Mouse (Mus musculus) neural tube, embryonic 13.5 days (tissue): ENCODE results near the gene Ppif. TPM values are rescaled to one million over a fixed set of nuclear protein-coding genes. Genes with fewer than 3 reads are reported as not detected.

Experiments used
- ATAC-seq: fragments of 200-750 bp; cut with Nextera tagmentation; 2 replicates; pipeline ENCODE4 v1.8.0; 2017; ENCODE audit warnings: low read depth, mild to moderate bottlenecking, moderate TSS enrichment, moderate library complexity
- H3K27ac ChIP-seq: fragments of 300-500 bp; sonication (generic); replicated peaks from 2 replicates; pipeline ENCODE4 v1.5.1; 2015; ENCODE audit warnings: moderate library complexity, mild to moderate bottlenecking, inconsistent platforms
- H3K27me3 ChIP-seq: fragments of 300-500 bp; sonication (generic); 2 replicates; pipeline ENCODE4 v1.6.1; 2015; ENCODE audit warnings: mild to moderate bottlenecking, inconsistent platforms
- H3K36me3 ChIP-seq: fragments of 300-500 bp; sonication (generic); 2 replicates; pipeline ENCODE4 v1.6.1; 2015; ENCODE audit warnings: mild to moderate bottlenecking, inconsistent platforms
- H3K4me1 ChIP-seq: fragments of 300-500 bp; sonication (generic); replicated peaks from 2 replicates; pipeline ENCODE4 v1.6.1; 2015; ENCODE audit warnings: inconsistent platforms
- H3K4me2 ChIP-seq: fragments of 300-500 bp; sonication (generic); 2 replicates; pipeline ENCODE4 v1.6.1; 2015; ENCODE audit warnings: inconsistent platforms, mild to moderate bottlenecking, moderate library complexity
- H3K4me3 ChIP-seq: fragments of 300-500 bp; sonication (generic); 2 replicates; pipeline ENCODE4 v1.5.1; 2015; ENCODE audit warnings: mild to moderate bottlenecking, inconsistent platforms
- H3K9ac ChIP-seq: fragments of 300-500 bp; sonication (generic); 2 replicates; pipeline ENCODE4 v1.6.1; 2015; ENCODE audit warnings: moderate library complexity, mild to moderate bottlenecking, inconsistent platforms
- H3K9me3 ChIP-seq: fragments of 300-500 bp; sonication (generic); 2 replicates; pipeline ENCODE4 v1.6.1; 2016; ENCODE audit warnings: inconsistent platforms
- WGBS: fragments of 180-500 bp; shearing (Covaris S2); methylation state at CpG from one replicate; pipeline ENCODE4 v1.1.7; 2015; 5-methylcytosine and 5-hydroxymethylcytosine counted together
- polyA plus RNA-seq: library from polyadenylated mRNA; unstranded; fragments of >200 nt; fragmentation: Nextera tagmentation; extraction: Ambion mirVana; gene quantifications from 2 replicates; pipeline ENCODE4 v1.2.1, GENCODE M21; 2015

Ppif gene
- polyA plus RNA-seq, 1 experiment from 2014 or later, result 27.6 TPM

DNA sequence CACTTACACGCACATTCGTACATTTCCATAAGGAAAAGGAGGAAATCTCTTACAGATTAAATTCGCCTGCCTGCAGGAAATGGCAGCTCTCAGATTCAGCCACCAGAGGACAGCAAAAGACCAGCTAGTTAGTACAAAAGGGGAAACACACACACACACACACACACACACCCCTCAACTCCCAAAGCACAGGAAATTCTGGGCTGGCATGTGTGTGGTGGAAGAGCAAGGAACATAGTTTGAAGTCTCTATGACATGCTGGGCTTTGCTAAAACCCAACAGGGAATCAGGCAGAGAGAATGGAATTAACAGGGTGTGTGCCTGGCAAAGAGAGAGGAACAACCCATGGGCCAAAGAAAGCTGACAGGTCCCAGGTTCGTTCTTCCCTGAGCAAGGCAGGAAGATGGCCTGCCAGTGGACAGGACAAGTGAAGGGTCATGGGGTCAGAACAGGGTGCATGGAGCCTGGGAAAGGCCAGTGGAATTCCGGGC, 13.8 kb downstream of the Ppif start:
- Histone ChIP-seq H3K9ac (no peak overlapping the region), H3K4me1 (peaks cover 17% of the 10 kb centered on the region), H3K4me2 (no peak overlapping the region), H3K27me3 (no peaks in the 10 kb centered on the region), H3K27ac (no peak overlapping the region; the same call in 1 of the 2 replicates), H3K9me3 (no peaks in the 10 kb centered on the region), H3K4me3 (no peak overlapping the region), H3K36me3 (no peaks in the 10 kb centered on the region)
- 74% methylated on average over 5 of the region's 5 CpGs for WGBS
- no peak for ATAC-seq

DNA sequence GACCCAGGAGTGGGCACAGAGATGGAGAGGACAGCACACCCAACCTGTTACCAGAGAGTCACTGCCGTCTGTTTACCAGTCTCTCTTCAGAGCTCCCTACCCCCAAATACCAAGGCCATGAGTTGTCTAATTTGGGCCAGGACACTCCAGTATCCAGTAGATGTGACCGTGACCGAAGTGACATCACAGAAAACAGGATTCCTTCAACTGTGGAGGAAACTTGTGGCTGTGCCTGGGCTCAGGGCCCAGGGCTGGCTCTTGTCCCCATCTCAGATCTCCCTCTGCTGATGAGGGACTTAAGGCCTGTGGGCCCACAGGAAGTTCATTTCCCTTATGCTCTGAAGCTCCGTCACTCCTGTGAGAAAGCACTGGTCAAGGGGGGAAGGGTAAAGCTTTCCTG, 14.5 kb downstream of the Ppif start:
- H3K9ac ChIP-seq, result no peak overlapping the region
- ATAC-seq, result no peak
- H3K4me1 ChIP-seq, result peaks cover 22% of the 10 kb centered on the region
- WGBS, result 79% methylated on average over 4 of the region's 4 CpGs
- H3K9me3 ChIP-seq, result no peaks in the 10 kb centered on the region
- no peak overlapping the region for H3K4me3 ChIP-seq
- no peak overlapping the region for H3K27ac ChIP-seq
- no peaks in the 10 kb centered on the region for H3K27me3 ChIP-seq
- H3K4me2 ChIP-seq, result no peak overlapping the region
- H3K36me3 ChIP-seq, result no peaks in the 10 kb centered on the region

DNA sequence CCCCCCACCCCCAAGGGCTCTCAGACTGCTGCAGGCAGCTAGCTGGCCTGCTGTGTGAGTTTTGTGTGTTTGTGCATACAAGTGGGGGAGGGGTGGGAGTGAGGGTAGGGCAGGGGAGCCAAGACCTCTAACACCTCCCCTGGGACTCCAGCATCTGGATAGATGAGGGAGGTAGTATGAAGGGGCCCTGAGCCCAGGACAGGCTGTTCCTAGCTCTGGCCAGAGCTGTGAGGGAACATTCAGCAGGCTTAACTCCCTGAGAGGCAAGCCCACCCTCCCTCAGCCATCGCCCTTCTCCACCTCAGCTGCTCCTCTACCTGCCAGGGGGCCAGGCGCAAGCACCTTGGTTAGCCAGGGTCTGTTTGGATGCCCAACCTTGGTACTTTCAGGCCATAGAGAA, 15.0 kb downstream of the Ppif start:
- Histone ChIP-seq H3K4me1 (peaks cover 26% of the 10 kb centered on the region), H3K4me2 (no peak overlapping the region), H3K4me3 (no peak overlapping the region), H3K36me3 (no peaks in the 10 kb centered on the region), H3K27me3 (no peaks in the 10 kb centered on the region), H3K27ac (no peak overlapping the region), H3K9me3 (no peaks in the 10 kb centered on the region), H3K9ac (no peak overlapping the region)
- WGBS, result 77% methylated on average over 2 of the region's 2 CpGs
- no peak for ATAC-seq

DNA sequence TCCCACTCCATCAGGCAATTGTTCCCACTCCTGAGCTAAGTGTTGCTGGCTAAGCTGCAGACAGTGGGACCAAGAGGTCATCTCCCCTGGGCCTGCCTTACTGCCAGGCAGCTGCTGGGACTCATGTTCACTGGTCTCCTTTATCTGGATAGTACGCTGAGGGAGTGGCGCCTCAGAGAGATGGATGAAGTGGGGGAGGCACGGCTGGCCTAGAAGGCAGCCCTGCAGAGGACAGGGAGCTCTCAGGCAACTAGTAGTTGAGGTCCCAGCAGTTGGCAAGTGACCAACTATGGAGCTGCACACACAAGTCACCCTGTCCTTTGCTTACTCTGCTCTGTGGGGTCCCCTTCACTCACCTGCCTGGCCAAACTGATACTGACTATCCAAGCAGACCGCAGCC, 16.1 kb downstream of the Ppif start:
- H3K9me3 ChIP-seq, result no peaks in the 10 kb centered on the region
- WGBS, result 65% methylated on average over 4 of the region's 4 CpGs
- H3K27ac ChIP-seq, result no peak overlapping the region
- no peak overlapping the region for H3K9ac ChIP-seq
- H3K4me2 ChIP-seq, result no peak overlapping the region
- H3K36me3 ChIP-seq, result no peaks in the 10 kb centered on the region
- no peak for ATAC-seq
- H3K4me1 ChIP-seq, result peaks cover 27% of the 10 kb centered on the region
- no peak overlapping the region for H3K4me3 ChIP-seq
- H3K27me3 ChIP-seq, result no peaks in the 10 kb centered on the region

DNA sequence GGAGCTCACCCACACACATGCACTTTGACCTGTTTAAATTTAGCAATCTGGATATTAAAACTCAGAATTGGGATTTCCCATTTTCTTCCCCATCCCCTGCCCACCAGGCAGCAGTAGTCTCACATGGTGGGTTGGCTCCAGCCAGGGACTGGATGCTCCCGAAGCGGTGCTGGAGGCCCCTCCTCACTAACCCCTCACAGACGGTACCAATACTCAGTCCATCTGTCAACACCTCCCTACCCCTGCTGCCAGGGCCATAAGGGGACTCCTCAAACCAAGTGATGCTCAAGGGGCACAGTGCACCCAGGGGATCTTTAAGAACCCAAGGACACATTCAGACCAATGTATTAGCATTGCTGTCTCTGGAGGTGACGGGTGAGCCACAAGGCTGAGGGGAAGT, 16.7 kb downstream of the Ppif start:
- 60% methylated on average over 4 of the region's 4 CpGs for WGBS
- no peak overlapping the region for H3K27ac ChIP-seq
- H3K4me3 ChIP-seq, result no peak overlapping the region
- no peaks in the 10 kb centered on the region for H3K9me3 ChIP-seq
- H3K9ac ChIP-seq, result no peak overlapping the region
- no peak overlapping the region for H3K4me2 ChIP-seq
- peaks cover 27% of the 10 kb centered on the region for H3K4me1 ChIP-seq
- no peaks in the 10 kb centered on the region for H3K36me3 ChIP-seq
- ATAC-seq, result no peak
- no peaks in the 10 kb centered on the region for H3K27me3 ChIP-seq

DNA sequence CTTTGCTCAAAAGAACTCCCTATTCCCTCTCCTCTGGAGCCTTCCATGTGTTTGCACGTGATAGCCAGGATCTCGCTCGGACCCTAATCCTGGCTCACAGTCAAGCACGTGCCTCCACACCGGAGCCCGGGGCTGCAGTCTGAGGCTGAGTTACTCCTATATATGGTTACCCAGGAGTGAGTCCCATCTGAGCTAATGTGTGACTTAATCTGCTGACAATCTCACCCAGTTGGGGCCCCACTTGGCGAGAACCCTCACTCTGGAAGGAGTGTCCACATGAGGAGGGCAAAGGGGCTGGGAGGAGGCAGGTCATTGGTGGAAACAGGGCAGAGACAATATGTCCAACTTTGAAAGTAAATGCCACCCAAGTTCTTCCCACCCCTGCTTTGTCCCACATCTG, 17.2 kb downstream of the Ppif start:
- WGBS, result 83% methylated on average over 7 of the region's 7 CpGs
- Histone ChIP-seq H3K4me1 (peaks cover 27% of the 10 kb centered on the region), H3K9me3 (no peaks in the 10 kb centered on the region), H3K27me3 (no peaks in the 10 kb centered on the region), H3K4me3 (no peak overlapping the region), H3K9ac (no peak overlapping the region), H3K4me2 (no peak overlapping the region), H3K36me3 (no peaks in the 10 kb centered on the region), H3K27ac (no peak overlapping the region)
- no peak for ATAC-seq

DNA sequence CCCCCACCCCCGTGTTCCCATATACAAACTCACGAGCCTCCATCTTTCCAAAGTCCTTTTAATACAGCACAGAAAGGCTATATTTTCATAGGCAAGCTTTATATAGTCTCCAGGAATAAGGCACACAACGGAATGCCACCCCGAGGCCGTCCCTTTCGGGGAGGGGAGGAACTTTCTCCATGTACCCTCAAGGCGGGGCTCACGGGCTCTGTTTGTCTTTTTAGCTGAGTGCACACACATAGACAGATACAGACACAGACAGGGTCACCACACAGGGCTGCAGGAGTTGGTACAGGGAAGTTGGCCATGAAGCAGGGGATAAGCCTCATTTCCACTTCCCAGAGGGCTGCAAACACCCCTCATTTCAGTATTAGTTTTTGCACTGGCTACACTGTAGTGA, 17.6 kb downstream of the Ppif start:
- H3K27me3 ChIP-seq, result no peaks in the 10 kb centered on the region
- H3K4me3 ChIP-seq, result no peak overlapping the region
- H3K9me3 ChIP-seq, result no peaks in the 10 kb centered on the region
- H3K4me1 ChIP-seq, result peaks cover 27% of the 10 kb centered on the region
- no peak overlapping the region for H3K4me2 ChIP-seq
- H3K27ac ChIP-seq, result no peak overlapping the region
- ATAC-seq, result no peak
- no peaks in the 10 kb centered on the region for H3K36me3 ChIP-seq
- H3K9ac ChIP-seq, result no peak overlapping the region
- WGBS, result 66% methylated on average over 8 of the region's 8 CpGs

DNA sequence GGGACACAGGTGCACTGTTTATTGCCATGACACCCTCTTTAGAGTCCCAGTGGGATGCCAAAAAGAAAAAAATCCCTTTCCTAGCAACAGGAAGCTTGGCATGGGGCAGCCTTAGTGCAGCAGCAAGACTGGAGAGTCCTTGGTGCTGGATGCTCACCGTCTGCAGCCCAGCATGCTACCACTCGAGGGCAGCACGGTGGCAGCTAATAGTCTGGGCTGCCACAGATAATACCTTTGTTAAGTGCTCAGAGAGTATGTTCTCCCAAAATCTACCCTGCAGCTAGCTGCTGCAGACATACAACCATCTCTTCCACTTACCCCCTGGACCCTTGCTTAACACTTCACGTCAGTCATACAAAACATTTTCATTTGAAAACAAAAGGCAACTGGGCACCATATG, 19.5 kb downstream of the Ppif start:
- no peaks in the 10 kb centered on the region for H3K36me3 ChIP-seq

DNA sequence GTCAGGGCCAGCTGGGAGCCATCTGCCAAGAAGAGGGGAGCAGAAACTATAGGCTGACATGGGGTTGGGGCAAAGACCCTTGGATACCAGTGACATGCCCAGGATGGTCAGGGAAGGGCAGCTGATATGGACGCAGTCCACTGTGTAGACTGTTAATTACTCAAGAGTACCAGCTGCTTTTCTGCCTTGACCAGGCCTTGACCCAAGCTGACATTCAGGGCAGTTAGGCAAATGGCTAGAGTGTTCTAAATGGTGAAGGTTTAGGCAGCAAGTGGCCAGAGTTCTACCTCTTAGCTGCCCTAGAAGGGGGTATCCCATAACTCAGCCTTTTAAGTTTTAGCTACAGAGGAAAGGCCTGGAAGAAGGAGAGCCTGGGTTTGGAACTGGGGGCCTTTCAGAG, 22.6 kb downstream of the Ppif start:
- no peaks in the 10 kb centered on the region for H3K27me3 ChIP-seq
- H3K9ac ChIP-seq, result no peak overlapping the region
- H3K27ac ChIP-seq, result no peak overlapping the region
- H3K36me3 ChIP-seq, result 0 out of 2 replicates have a peak, but pooled peaks cover 3% of the 10 kb centered on the region
- WGBS, result 90% methylated on average over 1 of the region's 1 CpGs
- H3K4me1 ChIP-seq, result peaks cover 25% of the 10 kb centered on the region
- H3K4me3 ChIP-seq, result no peak overlapping the region
- no peak overlapping the region for H3K4me2 ChIP-seq
- H3K9me3 ChIP-seq, result no peaks in the 10 kb centered on the region
- ATAC-seq, result no peak

More for the DNA sequence above, 19.5 kb downstream of the Ppif start:
- H3K4me1 ChIP-seq, result peaks cover 35% of the 10 kb centered on the region
- 16% methylated on average over 4 of the region's 4 CpGs for WGBS
- H3K27ac ChIP-seq, result no peak overlapping the region
- H3K9me3 ChIP-seq, result no peaks in the 10 kb centered on the region
- ATAC-seq, result no peak
- H3K4me2 ChIP-seq, result no peak overlapping the region
- no peaks in the 10 kb centered on the region for H3K27me3 ChIP-seq
- H3K4me3 ChIP-seq, result no peak overlapping the region
- H3K9ac ChIP-seq, result no peak overlapping the region

DNA sequence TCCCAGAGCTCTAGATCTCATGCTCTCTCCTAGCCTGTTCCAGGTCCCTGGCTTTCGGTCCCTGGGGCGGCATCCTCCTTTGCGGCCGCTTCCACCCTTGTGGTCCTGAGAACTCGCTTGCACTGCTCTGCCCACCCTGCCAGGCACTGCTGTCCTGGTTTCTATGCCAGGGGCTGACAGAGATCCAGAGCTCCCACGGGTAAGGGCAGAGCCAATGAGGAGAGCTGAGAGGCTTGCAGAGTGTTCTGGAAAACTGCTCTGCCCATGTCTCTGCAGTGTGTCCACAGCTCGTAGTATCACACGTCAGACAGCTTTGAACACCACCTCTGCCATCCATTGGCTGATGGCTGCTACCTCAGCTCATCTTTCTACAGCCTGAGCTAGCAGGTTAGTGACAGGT, 23.8 kb downstream of the Ppif start:
- Histone ChIP-seq H3K36me3 (0 out of 2 replicates have a peak, but pooled peaks cover 3% of the 10 kb centered on the region), H3K9ac (no peak overlapping the region), H3K27ac (no peak overlapping the region), H3K27me3 (no peaks in the 10 kb centered on the region), H3K4me1 (peaks cover 25% of the 10 kb centered on the region), H3K4me2 (no peak overlapping the region), H3K9me3 (no peaks in the 10 kb centered on the region), H3K4me3 (no peak overlapping the region)
- 81% methylated on average over 8 of the region's 8 CpGs for WGBS
- ATAC-seq, result no peak

DNA sequence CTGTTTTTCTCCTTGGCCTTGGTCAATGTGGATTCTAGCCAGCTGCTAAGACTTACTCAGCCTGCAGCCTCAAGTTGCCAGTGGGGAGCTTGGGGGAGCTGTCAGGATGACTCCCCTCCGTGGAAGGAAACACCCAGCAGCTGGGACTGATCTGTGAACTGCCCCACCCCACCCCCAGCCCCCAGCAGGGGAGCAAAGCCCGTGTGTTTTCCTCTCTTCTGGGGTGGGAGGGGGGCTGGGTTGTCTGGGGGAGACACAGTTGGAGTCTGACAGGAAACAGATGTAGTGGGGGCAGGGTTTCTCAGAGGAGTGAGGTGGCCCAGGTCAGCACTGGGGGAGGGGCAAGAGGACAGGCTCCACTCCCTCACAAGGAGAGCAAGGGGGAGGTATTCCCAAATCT, 24.5 kb downstream of the Ppif start:
- WGBS, result 5% methylated on average over 2 of the region's 2 CpGs
- ATAC-seq, result no peak
- Histone ChIP-seq H3K36me3 (0 out of 2 replicates have a peak, but pooled peaks cover 3% of the 10 kb centered on the region), H3K27ac (no peak overlapping the region), H3K4me1 (peaks cover 21% of the 10 kb centered on the region), H3K4me2 (no peak overlapping the region), H3K27me3 (no peaks in the 10 kb centered on the region), H3K9ac (no peak overlapping the region), H3K4me3 (no peak overlapping the region), H3K9me3 (no peaks in the 10 kb centered on the region)

DNA sequence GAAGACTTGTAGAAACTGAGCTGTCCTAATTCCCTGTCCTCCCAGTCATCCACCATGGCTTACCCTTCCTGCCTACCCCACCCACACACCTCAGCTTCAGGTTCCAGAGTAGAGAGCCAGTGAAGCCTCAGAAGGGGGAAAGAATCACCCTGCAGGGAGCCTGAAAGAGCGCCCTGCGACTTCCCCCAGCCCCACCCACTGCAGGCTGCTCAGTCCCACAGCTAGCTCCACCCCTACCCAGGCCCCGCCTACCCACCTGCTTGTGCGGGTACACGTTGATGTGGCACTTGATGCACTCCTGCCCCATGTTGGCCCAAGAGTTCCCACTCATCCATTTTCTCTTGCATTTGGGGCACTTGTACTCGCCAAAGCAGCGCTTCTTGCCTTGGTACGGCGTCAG, 25.4 kb downstream of the Ppif start:
- no peak overlapping the region for H3K4me2 ChIP-seq
- no peak overlapping the region for H3K27ac ChIP-seq
- H3K9ac ChIP-seq, result no peak overlapping the region
- no peak for ATAC-seq
- H3K9me3 ChIP-seq, result no peaks in the 10 kb centered on the region
- H3K4me3 ChIP-seq, result no peak overlapping the region
- H3K27me3 ChIP-seq, result no peaks in the 10 kb centered on the region
- H3K36me3 ChIP-seq, result 0 out of 2 replicates have a peak, but pooled peaks cover 3% of the 10 kb centered on the region
- H3K4me1 ChIP-seq, result peaks cover 18% of the 10 kb centered on the region
- WGBS, result 53% methylated on average over 9 of the region's 9 CpGs

DNA sequence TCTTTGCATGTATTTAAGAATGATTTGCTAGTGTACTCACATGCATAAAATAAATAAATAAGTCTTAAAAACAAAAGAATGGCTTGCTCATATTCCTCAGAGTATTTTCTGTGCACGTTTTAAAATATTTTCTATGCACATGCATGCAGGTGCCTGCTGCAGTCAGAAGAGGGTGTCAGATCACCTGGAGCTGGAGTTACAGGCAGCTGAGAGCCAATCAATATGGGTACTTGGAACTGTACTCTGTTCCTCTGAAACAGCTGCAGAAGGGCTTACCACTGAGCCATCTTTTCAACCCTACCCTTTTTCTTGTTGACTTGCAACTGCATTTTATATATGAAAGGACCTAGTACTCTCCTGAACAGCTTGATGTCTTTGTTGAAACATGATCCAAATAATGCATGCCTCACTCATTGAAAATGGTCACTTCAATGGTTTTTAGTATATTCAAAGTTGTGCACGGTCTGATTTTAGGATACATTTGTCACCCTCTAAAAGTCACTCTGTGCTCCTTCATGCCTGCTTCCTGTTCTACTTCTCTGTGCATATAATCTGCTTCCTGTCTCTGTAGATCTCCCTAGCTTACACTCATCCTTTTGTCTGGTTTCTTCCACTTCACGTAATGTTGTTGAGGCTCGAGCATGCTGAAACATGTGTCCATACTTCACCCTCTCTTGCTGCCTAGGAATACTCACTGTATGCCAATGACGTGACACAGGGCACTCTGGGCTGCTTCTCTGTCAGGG, 27.2 kb downstream of the Ppif start:
- ATAC-seq, result no peak
- Histone ChIP-seq H3K27ac (no peak overlapping the region), H3K4me1 (peaks cover 36% of the 10 kb centered on the region), H3K4me3 (no peak overlapping the region), H3K4me2 (no peak overlapping the region), H3K36me3 (0 out of 2 replicates have a peak, but pooled peaks cover 3% of the 10 kb centered on the region), H3K9ac (no peak overlapping the region), H3K27me3 (no peaks in the 10 kb centered on the region), H3K9me3 (no peaks in the 10 kb centered on the region)
- WGBS, result 92% methylated on average over 5 of the region's 5 CpGs
